Mouse (Mus musculus): ENCODE results near the gene Cela3a.

The Cela3a gene

GRCm38 (mm10) chr4:137369954-137370750 lies 39.4 kb downstream of the Cela3a start:
- no peak for DNase-seq

- DNase-seq, result no peak
These were observed 41.4 kb downstream of the Cela3a start for GRCm38 (mm10) chr4:137368198-137368597.

- DNase-seq, result no peak
These were observed 42.1 kb downstream of the Cela3a start for GRCm38 (mm10) chr4:137367275-137368088.

GRCm38 (mm10) chr4:137366097-137366496 lies 43.5 kb downstream of the Cela3a start:
- DNase-seq, result no peak

- DNase-seq, result no peak
These were observed 44.1 kb downstream of the Cela3a start for GRCm38 (mm10) chr4:137365356-137366062.

GRCm38 (mm10) chr4:137364826-137365225 lies 44.8 kb downstream of the Cela3a start:
- no peak for DNase-seq

GRCm38 (mm10) chr4:137360996-137361395 lies 48.6 kb downstream of the Cela3a start:
- DNase-seq, result no peak

- DNase-seq, result no peak
These were observed 51.1 kb downstream of the Cela3a start for GRCm38 (mm10) chr4:137358291-137359002.

- peak; percentile 98 for DNase-seq
These were observed 51.9 kb downstream of the Cela3a start, which contains the start of gene Cdc42 for GRCm38 (mm10) chr4:137357517-137358254. TSS of gene Cdc42 (minus strand) at chr4:137357720.

- DNase-seq, result peak; percentile 66
These were observed 52.7 kb downstream of the Cela3a start for GRCm38 (mm10) chr4:137356674-137357510.

Measured in cerebellum, adult 11 months (tissue).